Mouse (Mus musculus): ENCODE measurements around the gene Msl1.

Msl1 gene

DNA sequence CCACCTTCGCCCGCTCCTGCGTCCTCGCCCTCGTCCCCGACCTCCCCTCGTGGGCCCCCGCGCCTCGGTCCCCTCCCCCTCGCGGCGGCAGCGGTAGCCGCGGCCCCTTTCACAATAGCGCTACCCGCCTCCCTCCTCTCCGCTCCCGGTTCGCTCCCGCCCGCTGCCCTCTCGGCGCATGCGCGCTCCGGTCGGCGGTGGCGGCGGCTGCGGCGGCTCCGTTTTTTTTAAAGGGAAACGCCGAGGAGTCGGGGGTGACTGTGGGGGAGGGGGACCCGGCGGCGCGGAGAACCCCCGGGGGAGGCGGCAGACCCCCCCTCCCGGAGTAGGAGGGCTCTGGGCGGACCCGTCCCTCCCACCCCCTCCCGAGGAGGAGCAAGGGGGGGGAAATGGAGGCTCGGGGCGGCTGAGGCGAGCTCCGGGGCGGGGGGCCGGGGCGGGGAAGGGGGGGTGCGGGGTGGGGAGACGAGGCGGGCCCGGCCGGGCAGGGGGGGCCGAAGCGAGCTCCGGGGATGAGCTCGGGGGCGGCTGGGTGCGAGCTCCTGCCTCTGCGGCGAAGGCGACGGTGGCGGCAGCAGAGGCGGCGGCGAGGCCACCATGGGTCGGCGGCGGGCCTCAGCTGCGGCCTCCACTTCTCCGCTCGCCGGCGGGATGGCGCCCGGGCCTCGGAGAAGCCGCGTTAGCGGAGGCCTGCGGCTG is at the start of gene Msl1:
Gene Msl1 (plus strand): TSS at position 502 of the 699 bp plus-strand sequence.
- DNase-seq (ENCODE audit: low read depth, low spot score) = peak; percentile 87

DNA sequence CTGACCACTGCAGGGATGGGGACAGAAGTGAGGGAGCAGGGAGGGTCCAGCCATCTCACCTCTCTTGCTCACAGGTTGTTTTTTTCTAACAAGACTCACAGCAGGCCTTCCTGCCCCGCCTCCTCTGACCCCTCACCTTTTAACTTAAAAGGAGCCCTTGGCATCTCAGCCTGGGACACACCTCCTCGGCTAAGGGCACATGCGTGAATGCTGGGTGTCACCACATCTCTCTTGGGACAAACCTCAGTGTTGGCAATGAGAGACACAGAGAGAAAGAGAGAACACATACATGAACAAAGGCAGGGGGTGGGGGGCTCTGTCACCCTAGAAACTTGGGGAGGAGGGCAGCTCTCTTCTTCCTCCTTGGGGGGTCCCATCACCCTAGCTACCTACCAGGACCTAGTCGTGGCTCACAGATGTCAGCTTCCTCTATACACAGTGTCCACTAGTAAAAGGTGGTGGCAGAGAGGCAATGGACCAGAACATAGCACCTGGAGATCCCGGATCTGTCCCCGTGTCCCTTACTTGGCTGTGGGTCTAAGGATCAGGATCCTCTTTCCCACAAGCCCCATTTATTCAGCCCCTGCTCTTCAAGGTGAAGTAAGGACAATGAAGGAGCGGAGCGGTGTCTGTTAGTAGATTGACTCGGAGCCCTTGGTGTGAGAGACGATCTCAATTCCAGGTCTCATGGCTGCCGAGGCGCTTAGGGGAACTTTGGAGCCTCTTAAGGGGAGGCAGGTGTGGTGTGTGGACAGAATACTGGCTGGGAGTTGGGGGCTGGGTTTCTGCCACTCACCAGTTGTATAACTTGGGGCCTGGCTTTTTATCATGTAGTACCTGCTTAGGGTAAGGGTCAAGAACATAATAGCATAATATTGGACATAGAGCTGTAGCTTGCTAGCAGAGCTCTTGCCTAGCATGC is 49.1 kb upstream of the Msl1 start:
- no peak for DNase-seq (ENCODE audit: low read depth, low spot score)

- peak; percentile 53 for DNase-seq (ENCODE audit: low read depth, low spot score)
Measured at GRCm38 (mm10) chr11:98746855-98747693, 48.2 kb upstream of the Msl1 start.

DNA sequence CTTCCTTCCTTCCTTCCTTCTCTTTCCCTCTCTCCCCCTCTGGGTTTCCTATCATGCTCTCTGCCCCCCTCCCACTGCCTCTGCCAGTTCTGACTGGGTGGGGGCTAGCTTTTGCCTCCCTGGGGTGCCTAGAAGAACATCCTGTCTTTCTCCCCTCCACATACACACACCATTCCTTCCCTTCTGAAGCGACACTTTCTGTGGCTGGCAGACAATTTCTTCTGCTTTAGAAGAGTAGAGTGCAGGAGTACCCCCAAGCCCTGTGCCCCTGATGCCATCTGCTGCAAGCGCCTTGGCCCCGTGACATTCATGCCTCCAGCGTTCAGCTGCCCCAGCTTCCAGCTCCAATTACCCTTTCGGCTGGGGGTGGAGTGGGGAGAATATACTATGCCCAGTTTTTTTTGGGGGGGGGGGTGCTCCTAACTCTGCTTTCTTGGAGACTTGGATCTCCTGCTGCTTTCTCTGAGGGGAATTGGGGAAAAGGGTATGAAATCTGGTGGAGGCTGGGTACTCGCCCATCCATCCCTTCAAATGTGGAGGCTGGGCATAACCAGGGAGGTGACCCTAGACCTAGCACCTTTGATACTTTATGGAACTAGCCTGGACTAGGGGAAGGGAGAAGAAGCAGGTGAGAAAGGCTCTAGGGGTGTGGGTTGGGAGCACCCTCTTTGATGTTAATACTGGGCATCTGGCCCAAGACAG is 47.4 kb upstream of the Msl1 start:
- no peak for DNase-seq (ENCODE audit: low read depth, low spot score)

DNA sequence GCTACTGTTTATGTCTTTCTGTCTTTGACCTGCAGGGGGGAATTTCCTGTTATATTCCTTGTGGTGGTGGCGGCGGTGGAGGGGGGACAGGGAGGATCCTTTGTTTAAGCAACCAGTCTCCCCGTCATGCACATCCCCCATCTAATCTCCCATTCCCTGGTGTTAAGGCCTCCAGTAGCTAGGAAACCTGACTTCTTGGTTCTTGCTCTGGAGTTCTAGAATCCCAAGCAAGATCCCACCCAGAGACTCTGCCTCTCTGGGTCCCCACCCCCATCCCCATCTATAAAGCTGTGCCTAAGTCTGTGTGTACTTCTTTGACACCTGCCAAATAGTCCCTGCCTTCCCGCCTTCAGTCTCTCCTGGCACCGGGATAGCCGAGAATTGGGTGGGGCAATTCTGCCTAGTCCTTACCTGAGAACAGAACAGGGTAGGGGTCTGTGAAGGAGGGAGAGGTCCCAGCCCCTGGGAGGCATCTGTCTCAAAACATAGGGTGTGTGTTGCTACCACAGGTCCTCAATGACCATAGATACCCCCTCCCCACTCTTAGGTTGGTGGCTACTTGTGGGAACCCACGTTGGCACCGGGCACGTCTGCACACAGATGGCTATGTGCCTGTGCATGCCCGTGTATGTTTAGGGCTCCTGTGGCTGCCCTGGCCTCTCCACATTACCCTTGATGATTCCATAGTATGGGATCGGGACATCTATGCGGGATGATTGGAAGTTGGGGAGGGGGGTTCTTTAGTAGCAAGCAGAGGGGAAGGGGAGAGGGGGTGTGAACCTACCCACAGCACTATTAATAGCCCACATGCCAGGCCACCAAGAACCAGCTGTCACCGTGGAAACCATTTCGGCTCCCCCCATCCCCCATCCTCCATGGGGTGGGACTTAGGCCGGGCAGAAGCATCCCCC is 46.6 kb upstream of the Msl1 start:
- no peak for DNase-seq (ENCODE audit: low read depth, low spot score)

GRCm38 (mm10) chr11:98749716-98750115 is 45.6 kb upstream of the Msl1 start:
- DNase-seq (ENCODE audit: low read depth, low spot score) = no peak

DNA sequence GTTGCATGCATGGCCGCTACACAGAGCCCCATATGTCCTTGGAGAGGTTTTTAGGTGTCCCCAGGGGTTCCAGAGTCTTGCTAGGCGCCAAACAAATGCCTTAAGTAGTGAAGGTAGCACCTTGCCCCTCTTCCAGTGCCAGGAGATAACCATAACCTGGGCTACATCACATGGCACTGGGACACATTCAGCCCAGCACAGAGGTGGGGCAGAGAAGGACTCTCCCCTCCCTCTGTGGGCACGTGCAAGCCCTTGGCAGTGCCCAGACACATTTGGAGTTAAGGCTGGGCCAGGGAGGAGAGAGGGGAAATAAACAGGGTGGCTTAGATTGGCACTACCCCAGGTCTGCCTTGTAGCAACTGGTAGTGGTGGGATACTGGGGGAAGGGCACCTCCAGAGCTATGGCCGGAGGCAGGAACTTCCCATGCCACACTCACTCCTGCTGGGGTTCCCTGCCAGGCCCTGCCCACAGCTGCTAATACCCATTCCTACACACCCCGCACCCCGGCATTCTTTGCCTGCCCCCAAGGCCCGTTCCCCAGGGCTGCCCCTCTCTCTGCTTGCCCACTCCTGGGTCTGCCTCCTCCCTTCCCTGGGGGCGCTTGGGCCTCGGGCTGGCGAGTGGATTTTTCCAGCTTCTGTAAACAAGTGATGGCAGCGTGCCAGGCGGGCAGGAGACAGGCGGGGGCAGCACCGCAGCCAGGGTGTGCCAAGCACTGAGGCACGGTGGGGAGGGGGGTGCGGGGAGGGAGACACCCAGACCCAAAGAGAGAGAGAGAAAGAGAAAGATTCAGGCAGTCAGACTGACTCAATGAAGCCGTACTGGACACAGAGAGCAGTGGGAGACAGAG is 44.7 kb upstream of the Msl1 start:
- DNase-seq (ENCODE audit: low read depth, low spot score) = no peak

DNA sequence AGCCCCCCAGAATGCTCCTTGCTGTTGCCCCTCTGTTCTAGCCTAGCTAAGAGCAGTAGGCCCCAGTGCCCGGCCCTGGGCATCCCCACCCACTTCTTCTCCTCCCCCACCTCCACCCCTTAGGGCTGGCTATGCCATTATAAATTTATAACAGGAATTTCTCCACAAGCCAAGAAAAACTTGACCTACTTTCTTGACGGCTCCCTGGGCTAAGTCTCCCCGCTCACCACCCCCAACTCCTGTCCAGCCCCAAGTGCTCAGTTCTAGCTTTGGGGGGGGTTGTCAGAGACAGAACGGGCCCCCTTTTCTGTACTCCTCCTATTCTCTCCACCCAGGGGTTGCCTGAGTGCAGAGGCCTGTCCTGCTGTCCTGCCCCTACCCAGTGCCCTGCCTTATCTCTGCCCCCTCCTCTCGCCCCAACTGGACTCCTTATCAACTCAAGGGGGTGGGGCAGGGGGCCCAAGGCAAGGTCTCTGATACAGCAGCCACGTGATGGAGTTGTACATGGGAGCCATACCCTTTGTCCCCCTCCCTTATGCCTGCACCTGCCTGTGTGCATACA is 44.0 kb upstream of the Msl1 start:
- DNase-seq (ENCODE audit: low read depth, low spot score) = no peak

GRCm38 (mm10) chr11:98752562-98753140 is 42.7 kb upstream of the Msl1 start:
- no peak for DNase-seq (ENCODE audit: low read depth, low spot score)

GRCm38 (mm10) chr11:98753264-98753663 is 42.1 kb upstream of the Msl1 start:
- no peak for DNase-seq (ENCODE audit: low read depth, low spot score)

- peak; percentile 47 for DNase-seq (ENCODE audit: low read depth, low spot score)
Measured at GRCm38 (mm10) chr11:98754151-98754620, 41.1 kb upstream of the Msl1 start.

GRCm38 (mm10) chr11:98754621-98755181 is 40.6 kb upstream of the Msl1 start:
- peak; percentile 94 for DNase-seq (ENCODE audit: low read depth, low spot score)

DNA sequence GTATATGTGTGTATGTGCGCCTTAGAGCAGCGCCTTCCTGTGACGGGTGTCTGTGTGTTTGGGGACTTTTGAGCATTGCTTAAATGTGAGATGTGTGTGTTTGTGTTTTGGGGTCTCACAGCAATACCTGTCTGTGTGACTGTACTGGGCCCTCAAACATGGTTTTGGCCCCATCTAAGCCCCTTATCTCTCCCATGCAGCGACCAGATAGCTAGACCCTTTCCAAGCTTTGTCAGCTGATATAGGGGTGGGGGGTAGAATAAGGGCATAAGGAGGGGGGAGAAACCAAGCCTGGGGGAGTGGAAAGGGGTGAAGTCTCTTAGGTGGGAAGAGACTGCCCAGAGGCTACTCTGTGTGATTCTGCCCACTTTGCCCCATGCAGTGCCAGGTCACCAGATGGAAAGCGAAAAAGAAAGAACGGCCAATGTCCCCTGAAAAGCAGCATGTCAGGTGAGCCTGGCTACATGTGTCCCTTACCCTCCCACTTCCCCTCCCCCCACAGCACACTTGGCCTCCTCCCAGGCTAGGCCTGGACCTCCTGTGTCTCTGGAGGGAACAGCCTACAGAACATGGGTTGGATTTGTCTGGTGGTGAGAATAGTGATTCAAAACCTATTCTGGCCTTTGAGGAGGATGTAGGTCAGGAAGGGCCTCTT is 39.5 kb upstream of the Msl1 start:
- no peak for DNase-seq (ENCODE audit: low read depth, low spot score)

- no peak for DNase-seq (ENCODE audit: low read depth, low spot score)
Measured at GRCm38 (mm10) chr11:98756711-98757110, 38.6 kb upstream of the Msl1 start.

- DNase-seq (ENCODE audit: low read depth, low spot score) = no peak
Measured at GRCm38 (mm10) chr11:98761939-98762338, 33.4 kb upstream of the Msl1 start.

DNA sequence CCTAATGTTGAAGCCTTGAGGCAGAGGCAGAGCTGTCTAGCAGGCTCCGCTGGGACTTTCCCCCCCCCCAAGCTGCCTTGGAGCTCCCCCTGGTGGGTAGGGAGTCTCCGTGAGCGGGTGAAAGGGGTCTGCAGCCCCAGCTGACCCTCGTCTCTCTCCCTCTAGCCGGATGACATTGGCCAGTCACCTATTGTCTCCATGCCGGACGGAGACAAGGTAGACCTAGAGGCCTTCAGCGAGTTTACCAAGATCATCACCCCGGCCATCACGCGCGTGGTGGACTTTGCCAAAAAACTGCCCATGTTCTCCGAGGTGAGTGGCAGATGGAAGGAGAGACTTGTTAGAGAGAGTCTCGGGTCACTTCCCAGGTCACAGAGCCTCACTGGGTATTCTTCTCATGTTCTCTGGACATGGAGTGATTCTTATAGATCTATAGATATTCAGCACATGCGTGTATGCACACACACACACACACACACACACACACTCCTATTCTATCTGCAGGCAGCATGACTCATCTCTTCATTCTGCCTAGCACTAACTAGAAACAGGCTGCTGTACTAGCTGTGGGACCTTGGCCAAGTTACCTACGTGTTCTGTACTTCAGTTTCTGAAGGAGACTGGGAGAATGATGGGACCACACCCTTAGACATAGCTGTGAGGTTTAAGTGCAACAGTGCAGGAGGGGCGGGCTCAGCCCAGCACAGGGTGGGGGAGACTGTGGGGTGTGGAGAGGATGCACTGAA is 32.4 kb upstream of the Msl1 start:
- peak; percentile 66 for DNase-seq (ENCODE audit: low read depth, low spot score)

- DNase-seq (ENCODE audit: low read depth, low spot score) = peak; percentile 61
Measured at GRCm38 (mm10) chr11:98763502-98763861, 31.8 kb upstream of the Msl1 start.

Data from ZHBTc4 (cell line).